Mouse (Mus musculus) erythroblast, embryonic 14.5 days (primary cell): ENCODE measurements around the gene Rnf4.

Source experiments
- GATA1 ChIP-seq: IDR thresholded peaks from 2 replicates; pipeline ENCODE4 v1.6.1; 2012; ENCODE audit warnings: low read length, inconsistent platforms, mixed read lengths
- TAL1 ChIP-seq: IDR thresholded peaks from 3 replicates; pipeline ENCODE4 v1.6.1; 2012; ENCODE audit warnings: low read length, inconsistent platforms, mixed read lengths

DNA sequence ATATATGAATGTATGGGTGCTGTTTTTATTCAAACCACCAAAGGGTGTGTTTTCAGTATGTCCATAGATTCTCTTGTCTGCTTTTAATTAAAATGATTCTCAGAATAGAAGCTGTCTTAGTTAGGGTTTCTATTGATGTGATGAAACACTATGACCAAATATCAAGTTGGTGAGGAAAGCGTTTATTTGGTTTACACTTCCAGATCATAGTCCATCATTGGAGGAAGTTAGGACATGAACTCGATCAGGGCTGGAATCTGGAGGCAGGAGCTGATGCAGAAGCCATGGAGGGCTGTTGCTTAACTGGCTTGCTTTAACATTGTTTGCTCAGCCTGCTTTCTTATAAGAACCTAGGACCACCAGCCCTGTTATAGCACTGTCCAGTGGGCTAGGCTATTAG lies 45.6 kb downstream of the Rnf4 start:
- no peak for TF ChIP-seq GATA1
- TF ChIP-seq TAL1: no peak
